13 mouse cellular contexts compared by ENCODE assay signal in the genomic region with DNA sequence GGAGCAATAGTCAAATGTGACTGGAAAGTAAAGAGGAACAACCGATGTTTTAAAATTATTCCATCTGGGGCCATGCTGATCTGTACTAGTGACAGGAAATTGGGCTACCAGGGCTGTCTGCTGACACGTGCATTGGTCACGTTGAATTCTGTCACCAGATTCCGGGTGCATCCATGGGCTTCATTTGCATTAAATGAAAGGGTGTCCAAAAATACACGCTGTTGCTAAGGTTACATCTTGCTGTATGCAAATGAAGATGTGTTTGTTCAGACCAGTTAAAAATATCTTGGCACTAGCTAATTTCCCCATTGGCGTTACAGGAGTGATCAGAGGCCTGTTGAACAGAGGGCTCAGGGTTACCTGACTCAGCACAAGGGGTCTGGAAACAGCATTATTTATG. TPM values are rescaled to one million over a fixed set of nuclear protein-coding genes. Genes with fewer than 3 reads are reported as not detected.
DNase-seq lines count a peak whose midpoint lies in the region; ATAC-seq and TF ChIP-seq lines count a peak whose summit lies in the region.
"Had no signal": no experiment of that assay in that cellular context is flagged by ENCODE, and none has a peak within 500 bp of the region (broad histone marks: within the 10 kb centered on the region; RNA-seq: fewer than 3 reads in every experiment).

No protein-coding gene starts in this region.

- no peak for TF ChIP-seq CTCF in heart, adult 2 months (IDR thresholded peaks at IDR 0.05)

- DNase-seq in R1 (ENCODE audit: low read depth, low spot score), result peak; percentile 51
- DNase-seq in layer of hippocampus, adult 8-10 months (ENCODE audit: low spot score in 2 of 2), result peak; percentile 63 to 84
- no peak for DNase-seq in cerebellum, adult 9-11 months
- DNase-seq in heart, adult 2 months, result no peak
- no peak for DNase-seq in urinary bladder, postnatal 10 days (ENCODE audit: low spot score)
- DNase-seq: adrenal gland, postnatal 36 days; gastrocnemius, postnatal 25 days; thymus, postnatal 14 days had no signal

- ATAC-seq in forebrain, embryonic 16.5 days, result peak; percentile 74
- peak; percentile 56; the same call in 1 of the 2 replicates for ATAC-seq in neutrophil, adult 5-6 weeks (ENCODE audit: extremely low read depth, insufficient number of reproducible peaks, low FRiP score, poor library complexity, severe bottlenecking)

- intact Hi-C loops in heart, adult 2 months (cut with DNase I), result no loop called here

- no peak overlapping the region for H3K4me3 ChIP-seq in forebrain, embryonic 16.5 days (replicated peaks; ENCODE audit: low read length)
- no peak overlapping the region for H3K4me3 ChIP-seq in heart, adult 2 months
- H3K4me3 ChIP-seq: limb, embryonic 12.5 days; megakaryocyte, embryonic 14.5 days had no signal

- H3K4me2 ChIP-seq in forebrain, embryonic 16.5 days (ENCODE audit: low read length), result no peak overlapping the region
- H3K4me2 ChIP-seq: limb, embryonic 12.5 days had no signal

- no peak overlapping the region for H3K9ac ChIP-seq in forebrain, embryonic 16.5 days (replicated peaks; ENCODE audit: low read depth, low read length)
- H3K9ac ChIP-seq in heart, adult 2 months (ENCODE audit: low read depth, low read length), result no peak overlapping the region
- H3K9ac ChIP-seq: limb, embryonic 12.5 days had no signal

- no peaks in the 10 kb centered on the region for H3K79me2 ChIP-seq in heart, adult 2 months (replicated peaks; ENCODE audit: control insufficient read depth, insufficient read depth, low read length)

- TF ChIP-seq POLR2A in heart, adult 2 months (IDR thresholded peaks at IDR 0.05; ENCODE audit: insufficient read depth, low read depth, low read length), result no peak

- H3K4me1 ChIP-seq in forebrain, embryonic 16.5 days (replicated peaks; ENCODE audit: control insufficient read depth, insufficient read depth, low read length), result peaks cover 7% of the 10 kb centered on the region
- H3K4me1 ChIP-seq in heart, adult 2 months (ENCODE audit: control insufficient read depth, insufficient read depth, low read length), result peaks cover 6% of the 10 kb centered on the region; the same call in 1 of the 2 replicates
- H3K4me1 ChIP-seq: limb, embryonic 12.5 days; megakaryocyte, embryonic 14.5 days had no signal

- H3K27ac ChIP-seq in forebrain, embryonic 16.5 days (ENCODE audit: low read length), result no peak overlapping the region
- no peak overlapping the region for H3K27ac ChIP-seq in heart, adult 2 months
- H3K27ac ChIP-seq: limb, embryonic 12.5 days had no signal

- no peaks in the 10 kb centered on the region for H3K36me3 ChIP-seq in forebrain, embryonic 16.5 days (ENCODE audit: control insufficient read depth, insufficient read depth)
- no peaks in the 10 kb centered on the region for H3K36me3 ChIP-seq in heart, adult 2 months (ENCODE audit: control insufficient read depth, insufficient read depth, low read length)
- H3K36me3 ChIP-seq: G1E; limb, embryonic 12.5 days had no signal

- WGBS in forebrain, embryonic 16.5 days, result 18% methylated on average over 6 of the region's 6 CpGs
- 56% methylated on average over 6 of the region's 6 CpGs for WGBS in heart, adult 2 months

- H3K9me3 ChIP-seq in forebrain, embryonic 16.5 days (ENCODE audit: control insufficient read depth, low read length), result no peaks in the 10 kb centered on the region
- H3K9me3 ChIP-seq: limb, embryonic 12.5 days; megakaryocyte, embryonic 14.5 days had no signal

- H3K27me3 ChIP-seq in forebrain, embryonic 16.5 days (replicated peaks; ENCODE audit: control insufficient read depth, insufficient read depth, low read length), result no peaks in the 10 kb centered on the region
- H3K27me3 ChIP-seq in heart, adult 2 months (ENCODE audit: control insufficient read depth, insufficient read depth, low read length), result no peaks in the 10 kb centered on the region
- H3K27me3 ChIP-seq: limb, embryonic 12.5 days; megakaryocyte, embryonic 14.5 days had no signal

- no peak for TF ChIP-seq EP300 in heart, adult 2 months (IDR thresholded peaks at IDR 0.05; ENCODE audit: insufficient read depth, low read depth, low read length)

RNA-seq across cellular contexts. Expression of gene Fam49a, which starts 36.2 kb away (rescaled TPM):
- 186 and 218 TPM in 2 replicates for polyA plus RNA-seq in forebrain, embryonic 16.5 days (2015; fragmentation: Nextera tagmentation; extraction: Ambion mirVana)
- total RNA-seq in layer of hippocampus, adult 8-10 months (2022), result 100 to 1,000 TPM; 159 to 187 (median 169) TPM
- total RNA-seq in neutrophil, adult 5-6 weeks (2017), result 30.2 and 36.1 TPM in 2 replicates
- 1 to 10 TPM; 7.1 to 9.8 TPM for total RNA-seq in heart, adult 2 months (2021)
- polyA plus RNA-seq in heart, adult 2 months (2012; rRNA removed), result 4.1 and 6.5 TPM in 2 replicates
- polyA plus RNA-seq: G1E had no signal

Comparison
In these comparisons a context has a peak if more than half of its experiments do, and no peak if none do; other contexts are left out.
1. DNase-seq: peak in R1 (single experiment) and layer of hippocampus, adult 8-10 months (2 of 2); none in cerebellum, adult 9-11 months (single experiment), heart, adult 2 months (0 of 2) and urinary bladder, postnatal 10 days (single experiment).